Mouse (Mus musculus) ES-Bruce4 (cell line): ENCODE results near the gene Synm. TPM values are rescaled to one million over a fixed set of nuclear protein-coding genes. Genes with fewer than 3 reads are reported as not detected.

Source experiments
- H3K27ac ChIP-seq: 2 replicates; pipeline ENCODE4 v1.5.1; 2012; ENCODE audit warnings: low read length, inconsistent platforms; ENCODE audit not compliant: insufficient read depth
- H3K27me3 ChIP-seq: 2 replicates; pipeline ENCODE4 v1.6.1; 2012; ENCODE audit warnings: mild to moderate bottlenecking, low read length, inconsistent platforms; ENCODE audit not compliant: control insufficient read depth, poor library complexity, insufficient read depth, severe bottlenecking
- H3K36me3 ChIP-seq: 2 replicates; pipeline ENCODE4 v1.6.1; 2012; ENCODE audit warnings: inconsistent platforms, mild to moderate bottlenecking, low read length, moderate library complexity; ENCODE audit not compliant: control insufficient read depth, poor library complexity, insufficient read depth, severe bottlenecking
- H3K4me1 ChIP-seq: one replicate; pipeline ENCODE4 v1.8.1; 2011; ENCODE audit warnings: low read length; ENCODE audit not compliant: control insufficient read depth, insufficient read depth
- H3K4me3 ChIP-seq: 2 replicates; pipeline ENCODE4 v1.5.1; 2011; ENCODE audit warnings: low read depth, mild to moderate bottlenecking, low read length
- H3K9ac ChIP-seq: 2 replicates; pipeline ENCODE4 v1.6.1; 2012; ENCODE audit warnings: low read depth, mild to moderate bottlenecking, inconsistent platforms; ENCODE audit not compliant: poor library complexity, severe bottlenecking
- H3K9me3 ChIP-seq: replicated peaks from 2 replicates; pipeline ENCODE4 v1.6.1; 2012; ENCODE audit warnings: mild to moderate bottlenecking, low read length, inconsistent platforms; ENCODE audit not compliant: control insufficient read depth, poor library complexity, insufficient read depth, severe bottlenecking
- CTCF ChIP-seq: IDR thresholded peaks from one replicate; pipeline ENCODE4 v1.8.1; 2011; ENCODE audit warnings: low read depth, low read length
- EP300 ChIP-seq: IDR thresholded peaks from 2 replicates; pipeline ENCODE4 v1.6.1; 2011; ENCODE audit warnings: low read depth, low read length; ENCODE audit not compliant: insufficient read depth
- POLR2A ChIP-seq: IDR thresholded peaks from one replicate; pipeline ENCODE4 v1.8.1; 2011; ENCODE audit warnings: low read length; ENCODE audit not compliant: insufficient read depth
- polyA plus RNA-seq: library from polyadenylated mRNA; stranded (reverse); fragments of >200 nt; gene quantifications from 2 replicates; pipeline ENCODE4 v1.2.4, GENCODE M21; 2011; ENCODE audit warnings: low read depth; ENCODE audit not compliant: missing spikeins, insufficient read depth, insufficient read length

The Synm gene
- polyA plus RNA-seq: 5.3 and 6.1 TPM in 2 replicates

GRCm38 (mm10) chr7:67759629-67759995 lies at the start of gene Synm:
Gene Synm, minus strand, starts transcription at chr7:67759742.
- Histone ChIP-seq H3K36me3 (no peaks in the 10 kb centered on the region), H3K9ac (peak within 1 kb of the TSS; percentile 40), H3K4me3 (peak within 1 kb of the TSS; percentile 75), H3K9me3 (no peaks in the 10 kb centered on the region), H3K4me1 (no peaks in the 10 kb centered on the region), H3K27me3 (no peaks in the 10 kb centered on the region), H3K27ac (no peak within 1 kb of the TSS)
- no peak for TF ChIP-seq POLR2A
- TF ChIP-seq EP300: no peak
- TF ChIP-seq CTCF: peak; percentile 80

DNA sequence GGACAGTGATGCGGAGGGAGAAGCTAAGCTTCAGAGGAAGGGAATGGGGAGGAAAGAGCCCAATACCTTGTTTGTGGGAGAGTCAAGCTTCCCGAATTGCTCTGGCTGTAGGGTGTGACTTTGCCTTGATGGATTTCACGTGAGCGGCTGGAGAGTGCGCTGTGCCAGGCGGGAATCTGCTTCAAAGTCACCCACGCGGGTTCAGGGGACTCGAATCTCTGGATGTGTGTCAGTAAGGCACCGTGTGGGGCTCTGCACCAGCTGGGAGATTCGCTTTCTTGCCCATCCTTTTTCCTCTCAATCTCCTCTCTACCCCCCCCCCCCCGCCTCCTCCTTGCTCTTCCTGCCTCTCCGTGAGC lies 44.3 kb upstream of the Synm start:
- Histone ChIP-seq H3K27ac (no peak overlapping the region), H3K36me3 (no peaks in the 10 kb centered on the region), H3K9me3 (no peaks in the 10 kb centered on the region), H3K4me3 (peak overlapping the region; percentile 63), H3K9ac (peak overlapping the region; percentile 33; the same call in 1 of the 2 replicates), H3K4me1 (no peaks in the 10 kb centered on the region), H3K27me3 (no peaks in the 10 kb centered on the region)
- no peak for TF ChIP-seq POLR2A
- no peak for TF ChIP-seq EP300
- no peak for TF ChIP-seq CTCF

DNA sequence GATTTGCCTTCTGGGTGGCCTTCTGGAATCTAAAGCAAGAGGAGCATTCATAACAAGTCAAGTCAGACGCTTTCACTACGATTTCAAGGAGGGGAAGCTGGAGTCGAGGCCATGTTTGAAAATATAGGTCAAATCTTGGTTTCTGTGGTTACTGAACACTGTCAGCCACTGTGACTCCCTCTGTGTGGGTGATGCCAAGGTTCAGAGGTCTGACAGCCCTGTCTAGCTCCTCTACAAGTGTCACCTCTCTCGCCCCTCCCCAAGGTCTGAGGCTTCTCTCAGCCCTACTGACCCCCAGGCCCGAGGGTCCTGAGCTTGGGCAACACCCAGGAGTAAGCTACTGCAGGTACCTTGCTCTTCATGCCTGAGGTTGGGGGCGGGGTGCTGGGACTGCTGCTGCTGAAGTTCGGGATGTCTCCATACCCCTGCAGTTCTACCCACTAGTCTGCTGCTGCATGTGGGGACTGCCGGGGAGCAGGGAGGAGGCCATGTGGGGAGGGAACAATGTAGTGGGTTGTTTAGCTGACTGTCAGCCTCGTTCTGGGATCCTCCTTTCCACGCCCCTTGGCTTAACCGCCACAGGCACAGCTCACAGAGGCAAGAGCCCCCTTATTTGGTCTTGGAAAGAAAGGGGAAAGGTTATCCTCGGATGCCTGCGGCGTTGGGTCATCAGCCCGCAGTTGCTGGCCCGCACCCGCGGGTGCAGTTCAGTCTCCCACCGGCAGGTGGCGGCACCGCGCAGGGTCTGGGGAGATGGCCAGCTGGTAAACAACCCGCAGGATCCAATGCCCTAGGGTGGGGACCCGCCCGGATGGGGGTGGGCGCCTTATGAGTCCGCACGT lies 43.7 kb upstream of the Synm start:
- TF ChIP-seq EP300 (peak; percentile 57; the same call in 1 of the 2 replicates), CTCF (peak; percentile 77), POLR2A (no peak)
- no peak overlapping the region for H3K27ac ChIP-seq
- peak overlapping the region; percentile 9; the same call in 1 of the 2 replicates for H3K9ac ChIP-seq
- H3K27me3 ChIP-seq: no peaks in the 10 kb centered on the region
- H3K36me3 ChIP-seq: no peaks in the 10 kb centered on the region
- H3K4me3 ChIP-seq: peak overlapping the region; percentile 63
- no peaks in the 10 kb centered on the region for H3K4me1 ChIP-seq
- H3K9me3 ChIP-seq: no peaks in the 10 kb centered on the region

- H3K4me3 ChIP-seq: no peak overlapping the region
- H3K36me3 ChIP-seq: no peaks in the 10 kb centered on the region
- H3K27ac ChIP-seq: no peak overlapping the region
- H3K9ac ChIP-seq: no peak overlapping the region
- H3K4me1 ChIP-seq: no peaks in the 10 kb centered on the region
- TF ChIP-seq POLR2A (no peak), EP300 (no peak)
- no peaks in the 10 kb centered on the region for H3K27me3 ChIP-seq
- no peaks in the 10 kb centered on the region for H3K9me3 ChIP-seq
Observed at GRCm38 (mm10) chr7:67801022-67801421, 41.5 kb upstream of the Synm start.

DNA sequence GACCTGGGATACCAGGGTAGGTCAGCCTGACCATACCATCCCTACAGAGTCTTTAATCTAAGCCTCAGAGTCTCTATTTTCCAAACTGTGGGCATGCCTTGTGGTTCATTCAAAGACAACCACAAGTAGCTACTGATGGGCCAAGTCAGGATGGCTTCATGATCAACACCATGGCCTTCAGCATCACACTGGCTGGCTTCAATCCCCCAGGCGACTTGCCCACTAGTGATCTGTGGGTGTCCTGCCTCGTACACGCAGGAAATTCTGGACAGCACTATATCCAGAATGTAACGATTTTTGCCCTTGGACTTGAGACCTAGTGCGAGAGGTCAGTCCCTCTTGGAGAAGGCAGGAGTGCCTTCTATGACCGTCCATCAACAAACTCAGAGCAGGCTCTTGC lies 41.0 kb upstream of the Synm start:
- Histone ChIP-seq H3K4me3 (no peak overlapping the region), H3K27ac (no peak overlapping the region), H3K36me3 (no peaks in the 10 kb centered on the region), H3K27me3 (no peaks in the 10 kb centered on the region), H3K9ac (no peak overlapping the region), H3K9me3 (no peaks in the 10 kb centered on the region), H3K4me1 (no peaks in the 10 kb centered on the region)
- TF ChIP-seq POLR2A (no peak), CTCF (no peak), EP300 (no peak)

- Histone ChIP-seq H3K4me1 (no peaks in the 10 kb centered on the region), H3K4me3 (no peak overlapping the region)
- no peak for TF ChIP-seq POLR2A
- TF ChIP-seq EP300: no peak
- TF ChIP-seq CTCF: no peak
Observed at GRCm38 (mm10) chr7:67798476-67798875, 38.9 kb upstream of the Synm start.

More at GRCm38 (mm10) chr7:67798476-67798875, 38.9 kb upstream of the Synm start:
- Histone ChIP-seq H3K36me3 (no peaks in the 10 kb centered on the region), H3K9me3 (no peaks in the 10 kb centered on the region), H3K27me3 (no peaks in the 10 kb centered on the region), H3K27ac (no peak overlapping the region), H3K9ac (no peak overlapping the region)
